Mouse (Mus musculus) megakaryocyte-erythroid progenitor cell, adult 5-6 weeks (primary cell): ENCODE measurements at regions not wholly inside any gene's neighbourhood (a gene's known extent, or its start where the extent isn't known, plus 50 kb on each side); places are given as distances from the start of the nearest gene placed in this dataset.

Source experiments
- ATAC-seq: replicated peaks from 2 replicates; pipeline ENCODE4 v1.8.0; 2016; ENCODE audit warnings: mild to moderate bottlenecking, inconsistent platforms; ENCODE audit not compliant: severe bottlenecking, poor library complexity, low FRiP score, low TSS enrichment

DNA sequence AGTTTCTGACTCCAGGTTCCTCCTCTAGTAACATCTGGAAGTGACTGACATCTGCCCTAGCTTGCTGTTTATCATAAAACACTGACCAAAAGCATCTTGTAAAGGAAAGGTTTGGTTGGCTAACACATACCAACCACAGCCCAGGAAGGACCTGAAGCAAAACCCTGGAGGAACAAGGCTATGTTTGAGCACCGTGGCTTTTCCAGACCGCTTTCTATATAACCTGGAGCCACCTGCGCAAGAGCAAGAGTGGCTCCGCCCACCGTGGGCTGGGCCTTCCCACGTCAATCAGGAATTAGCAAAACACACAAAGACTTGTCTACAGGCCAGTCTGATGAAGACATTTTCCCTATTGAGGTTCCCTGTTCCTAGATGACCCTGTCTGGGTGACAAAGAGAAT lies 177.5 kb upstream of the Dapk1 start:
- ATAC-seq, result no peak

DNA sequence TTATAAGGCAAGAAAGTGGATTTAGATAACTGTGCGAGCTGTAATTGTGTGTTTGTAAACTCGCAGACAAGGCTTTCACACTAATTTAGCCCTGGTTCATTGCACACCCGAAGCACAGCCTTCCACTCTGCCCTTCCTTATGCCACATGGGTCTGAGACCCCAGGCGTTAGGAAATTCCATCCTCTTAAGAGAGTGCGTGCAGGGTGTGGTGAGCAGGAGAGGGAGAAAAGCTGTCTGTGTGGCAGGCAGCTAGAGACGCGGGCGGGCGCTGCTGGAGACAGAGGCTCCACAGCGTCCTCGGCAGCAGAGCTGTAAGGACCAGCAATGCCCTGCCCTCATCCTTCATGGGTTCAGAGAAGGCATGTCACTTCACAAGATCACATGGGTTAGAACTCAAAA lies 176.6 kb upstream of the Dapk1 start:
- ATAC-seq, result no peak

DNA sequence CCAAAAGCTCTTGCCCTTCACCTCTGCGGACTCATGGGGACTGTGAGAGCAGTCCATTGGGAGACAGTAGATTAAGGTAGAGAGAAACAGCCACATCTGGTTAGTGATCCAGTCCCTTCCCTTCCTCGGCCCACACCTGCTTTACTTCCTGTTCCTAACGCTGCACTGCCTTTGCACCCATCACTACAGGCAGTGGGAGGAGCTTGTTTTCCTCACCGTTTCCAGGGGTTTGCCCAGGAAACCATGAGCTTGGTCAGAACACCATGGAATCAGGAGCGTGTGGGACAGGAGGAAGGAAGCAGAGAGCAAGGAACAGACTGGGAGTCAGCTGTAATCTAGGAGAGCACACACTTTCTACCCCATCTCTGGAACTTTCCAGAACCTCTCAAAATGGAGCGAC lies 176.2 kb upstream of the Dapk1 start:
- ATAC-seq, result no peak

DNA sequence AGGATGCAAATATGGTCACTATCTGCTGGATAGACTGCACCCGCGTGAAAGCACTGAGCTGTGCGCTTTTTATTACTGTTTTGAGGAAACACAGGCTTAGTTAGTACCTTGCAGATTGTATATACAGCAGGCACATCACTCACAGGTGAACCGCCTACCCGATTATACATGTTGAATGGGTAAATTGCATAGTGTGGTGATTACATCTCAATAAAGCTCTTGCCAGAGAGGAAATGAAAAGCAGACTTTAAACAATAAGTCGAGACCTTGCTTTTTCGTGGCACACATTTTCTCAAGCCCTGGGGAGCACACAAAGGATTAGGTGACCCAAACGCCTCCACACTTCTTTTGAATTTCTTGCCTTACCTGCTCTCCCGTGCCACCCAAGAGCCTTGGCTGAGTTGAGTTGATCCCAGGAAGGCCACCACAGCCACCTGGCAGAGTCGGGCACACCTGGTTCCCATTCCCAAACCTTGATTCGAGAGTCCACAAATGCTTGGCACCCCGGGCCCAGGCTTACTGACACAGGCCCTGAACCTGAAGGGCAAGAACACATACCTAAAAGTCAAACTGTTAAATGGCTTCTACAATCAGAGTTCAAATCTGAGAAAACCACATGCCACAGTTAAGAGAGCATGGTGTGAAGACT lies 175.4 kb upstream of the Dapk1 start:
- no peak for ATAC-seq

DNA sequence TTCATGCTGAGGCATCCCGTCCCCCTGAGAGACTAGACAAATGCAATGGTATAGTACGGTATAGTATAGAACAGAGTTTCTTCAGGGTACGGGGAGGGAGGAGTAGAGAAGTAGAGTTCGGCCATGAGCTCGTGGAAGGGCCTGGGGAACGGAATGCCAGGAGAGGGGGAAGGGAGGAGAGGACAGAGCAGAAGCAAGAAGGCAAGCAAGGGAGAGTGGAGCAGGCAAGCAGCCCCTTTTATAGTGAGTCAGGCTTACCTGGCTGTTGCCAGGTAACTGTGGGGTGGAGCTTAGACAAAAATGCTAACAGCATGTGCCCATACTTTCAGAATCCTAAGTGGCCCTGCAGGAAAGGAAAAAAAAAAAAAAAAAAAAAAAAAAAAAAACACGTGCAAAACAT lies 174.7 kb upstream of the Dapk1 start:
- no peak for ATAC-seq

DNA sequence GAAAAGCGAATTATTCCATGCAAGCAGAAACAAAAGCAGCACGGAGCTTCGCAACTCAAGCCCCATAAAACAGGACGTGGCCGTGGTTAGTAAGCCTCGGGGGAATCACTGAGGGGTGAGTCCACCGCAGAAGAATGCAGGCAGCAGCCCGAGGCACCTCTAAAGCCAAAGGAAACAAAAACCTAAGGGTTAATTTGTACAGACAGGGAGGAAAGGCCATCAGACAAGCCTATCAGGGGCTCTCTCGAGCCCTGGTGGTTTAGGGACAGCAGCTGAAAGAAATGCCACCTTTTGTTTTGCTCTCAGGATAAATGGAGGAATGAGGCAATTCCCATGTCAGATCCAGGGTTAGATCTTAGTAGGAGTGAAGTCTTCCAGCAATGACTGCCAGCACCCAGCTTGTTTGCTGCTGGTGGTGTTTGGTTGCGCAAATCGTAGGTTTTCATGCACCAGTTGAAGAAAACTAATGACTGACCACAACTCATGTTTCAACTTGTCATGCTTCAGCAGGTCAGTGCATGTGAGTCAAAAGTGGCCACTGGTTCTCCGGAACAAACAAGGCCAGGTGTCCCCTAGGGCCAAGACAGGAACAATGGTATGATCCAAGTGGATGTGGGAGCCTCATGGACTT lies 173.9 kb upstream of the Dapk1 start:
- ATAC-seq, result no peak

DNA sequence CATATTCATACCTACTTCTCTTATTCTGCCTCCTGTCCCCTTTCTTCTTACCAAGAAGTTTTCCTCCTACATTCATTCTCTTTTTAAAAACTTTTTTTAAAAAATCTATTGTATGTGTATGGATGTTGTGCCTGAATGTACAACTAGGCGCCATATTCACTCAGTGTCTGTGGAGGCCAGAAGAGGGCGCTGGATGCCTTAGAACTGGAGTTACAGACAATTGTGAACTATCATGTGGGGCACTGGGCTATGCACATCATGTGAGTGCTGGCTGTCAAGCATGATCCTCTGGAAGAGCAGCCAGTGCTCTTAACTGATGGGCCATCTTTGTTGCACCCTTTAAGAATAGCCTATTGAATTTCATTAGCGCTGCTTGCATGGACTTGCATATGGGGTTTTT lies 172.6 kb upstream of the Dapk1 start:
- 0 out of 2 replicates have a peak, but pooled peaks have one; percentile 55 for ATAC-seq

DNA sequence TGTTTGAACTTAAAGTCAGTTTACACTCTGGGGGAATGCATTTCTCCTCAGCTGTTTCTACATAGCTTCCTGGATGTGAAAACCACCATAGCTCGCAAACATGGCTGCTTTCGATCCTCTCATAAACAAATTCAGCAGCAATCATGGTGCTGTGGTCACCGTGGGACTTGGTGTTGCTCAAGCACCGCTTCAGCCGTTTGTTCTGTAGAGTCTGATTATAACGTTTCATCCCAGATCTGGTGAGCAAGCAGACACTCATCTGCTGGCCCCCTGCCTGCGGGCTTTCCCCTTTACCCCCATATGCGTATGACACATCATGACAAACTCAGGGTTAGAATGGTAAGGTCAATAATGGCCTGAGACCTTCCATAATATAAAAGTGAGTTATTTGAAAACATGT lies 170.3 kb upstream of the Dapk1 start:
- ATAC-seq, result no peak

DNA sequence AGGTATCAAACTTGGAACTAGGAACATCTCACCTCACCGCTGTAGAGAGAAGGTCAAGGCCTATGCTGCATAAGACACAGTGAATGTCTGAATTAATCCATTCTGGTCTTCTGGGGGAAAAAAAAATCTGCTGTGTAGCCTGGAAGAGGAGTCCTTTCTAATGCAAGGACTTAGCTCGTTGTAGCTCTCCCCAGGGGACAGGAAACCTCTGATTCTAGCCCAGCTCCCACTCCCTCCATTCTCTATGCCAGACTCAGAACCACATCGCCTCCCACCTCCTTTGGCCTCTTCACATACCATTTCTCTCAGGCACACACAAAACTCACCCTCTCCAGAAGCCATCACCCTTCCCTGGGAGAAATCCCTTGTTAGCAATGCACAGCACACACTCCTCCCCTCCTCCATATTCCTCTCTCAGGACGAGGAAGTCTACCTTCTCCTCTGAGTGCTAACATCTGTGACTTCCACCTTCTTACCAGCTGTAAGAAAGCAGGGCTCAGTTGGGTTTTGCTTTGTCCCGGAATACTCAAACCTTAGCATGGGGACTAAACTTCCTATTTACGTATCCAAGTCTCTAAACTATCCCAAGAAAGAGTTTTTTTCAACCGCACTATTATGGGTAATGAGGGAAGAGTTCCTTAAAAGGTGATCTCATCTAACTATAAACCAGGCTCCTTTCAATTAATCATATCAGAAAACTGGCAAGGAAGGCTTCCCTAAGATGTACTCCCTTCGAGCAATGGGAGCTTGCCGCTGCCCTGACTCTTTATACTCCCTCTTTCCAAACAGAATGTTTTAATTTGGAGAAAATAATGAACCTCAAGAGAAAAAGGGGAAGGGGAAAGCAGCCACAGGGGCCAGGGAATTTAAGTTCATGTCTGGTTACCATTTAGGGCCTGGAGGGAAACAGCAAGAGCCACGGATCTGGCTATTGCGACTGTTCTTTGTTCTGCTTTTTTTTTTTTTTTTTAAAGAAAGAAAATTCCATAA lies 167.2 kb upstream of the Dapk1 start:
- no peak for ATAC-seq

DNA sequence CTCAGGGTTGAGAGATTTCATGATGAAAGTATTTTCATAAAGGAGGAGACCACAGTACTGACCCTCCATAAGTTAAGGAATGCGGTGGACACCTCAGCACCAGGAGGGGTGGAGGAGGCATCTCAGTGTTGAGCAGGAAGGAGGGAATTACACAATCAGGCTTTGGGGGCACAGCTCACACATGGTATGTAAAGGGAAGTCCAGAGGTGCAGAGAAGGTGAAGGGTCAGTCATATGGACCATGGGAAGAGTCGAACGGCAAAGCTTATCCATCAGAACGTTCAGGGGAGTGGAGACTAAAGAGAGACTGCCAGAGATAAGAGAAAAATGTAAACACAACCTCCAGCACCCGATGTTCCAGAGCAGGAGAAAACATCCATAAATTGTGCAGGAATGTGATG lies 166.4 kb upstream of the Dapk1 start:
- no peak for ATAC-seq

DNA sequence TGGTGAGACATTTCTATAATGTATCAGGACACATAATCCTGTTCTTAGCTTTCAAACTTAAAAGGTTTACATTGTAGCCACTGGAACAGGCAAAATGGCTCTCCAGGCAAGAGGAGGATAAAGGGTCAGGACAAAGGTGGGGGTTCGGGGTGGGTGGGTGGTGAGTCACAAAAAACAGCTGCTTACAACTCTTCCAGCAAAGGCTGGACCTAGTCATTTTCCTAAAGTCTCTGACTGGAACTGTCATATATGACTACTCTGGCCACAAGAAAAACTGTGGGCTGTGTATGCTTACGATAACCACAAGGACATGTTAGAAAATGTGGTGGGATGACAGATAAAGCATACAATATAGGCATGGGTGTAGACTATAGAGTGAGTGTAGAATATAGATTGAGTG lies 163.6 kb upstream of the Dapk1 start:
- ATAC-seq, result no peak

DNA sequence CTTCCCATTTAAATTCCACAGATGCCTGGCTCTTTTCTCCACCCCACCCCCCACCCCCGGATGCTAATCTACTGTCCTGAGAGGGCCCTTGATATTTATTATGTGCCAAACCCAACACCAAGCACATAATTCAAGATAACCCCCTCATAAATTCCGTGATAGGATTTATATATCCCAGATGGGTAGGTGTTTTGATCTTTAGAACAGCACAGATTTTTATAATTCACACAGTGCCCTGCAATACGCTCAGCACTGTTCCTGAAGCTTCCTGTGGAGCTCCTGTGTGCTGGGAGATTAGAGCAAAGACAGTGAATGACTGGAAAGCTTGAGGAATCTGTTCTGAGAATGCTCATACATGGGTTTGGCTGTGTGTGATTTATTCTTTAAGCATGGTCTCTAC lies 161.2 kb upstream of the Dapk1 start:
- no peak for ATAC-seq

DNA sequence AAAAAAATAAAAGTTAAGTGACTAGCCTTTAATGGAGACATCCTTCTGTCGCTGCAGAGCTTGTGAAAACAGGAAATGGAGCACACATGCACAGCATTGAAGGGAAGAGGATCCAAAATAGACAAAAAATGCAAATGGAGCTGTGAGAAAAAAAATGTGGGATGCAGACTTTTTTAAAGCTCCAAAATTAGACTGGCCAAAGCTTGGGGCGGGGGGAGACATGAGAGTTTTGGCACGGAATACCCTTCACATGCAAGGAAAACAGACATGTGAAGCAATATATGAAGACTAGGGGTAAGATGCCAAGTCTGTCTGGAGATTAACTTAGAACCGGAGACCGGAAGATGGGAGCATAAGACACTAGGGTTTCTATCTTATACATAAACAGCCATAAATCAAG lies 156.6 kb upstream of the Dapk1 start:
- no peak for ATAC-seq

DNA sequence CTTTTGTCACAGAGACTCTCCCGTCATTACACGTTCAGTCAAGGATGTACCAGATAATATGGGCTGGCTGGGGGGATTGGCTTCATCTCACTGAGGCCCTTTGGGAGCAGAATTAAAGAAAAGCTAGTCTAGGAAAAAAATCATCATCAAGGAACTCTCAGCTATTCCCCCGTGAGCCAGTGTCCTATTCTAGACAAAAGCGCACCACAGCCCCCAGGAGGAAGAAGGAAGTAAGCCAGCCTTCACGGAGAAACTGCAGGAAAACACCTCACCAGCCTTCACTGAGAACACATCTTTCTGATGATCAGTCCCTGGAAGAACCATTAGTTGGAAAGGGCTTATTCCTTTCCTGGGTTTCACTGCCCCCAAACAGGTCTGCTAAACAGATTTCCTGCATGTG lies 154.8 kb upstream of the Dapk1 start:
- ATAC-seq, result no peak

DNA sequence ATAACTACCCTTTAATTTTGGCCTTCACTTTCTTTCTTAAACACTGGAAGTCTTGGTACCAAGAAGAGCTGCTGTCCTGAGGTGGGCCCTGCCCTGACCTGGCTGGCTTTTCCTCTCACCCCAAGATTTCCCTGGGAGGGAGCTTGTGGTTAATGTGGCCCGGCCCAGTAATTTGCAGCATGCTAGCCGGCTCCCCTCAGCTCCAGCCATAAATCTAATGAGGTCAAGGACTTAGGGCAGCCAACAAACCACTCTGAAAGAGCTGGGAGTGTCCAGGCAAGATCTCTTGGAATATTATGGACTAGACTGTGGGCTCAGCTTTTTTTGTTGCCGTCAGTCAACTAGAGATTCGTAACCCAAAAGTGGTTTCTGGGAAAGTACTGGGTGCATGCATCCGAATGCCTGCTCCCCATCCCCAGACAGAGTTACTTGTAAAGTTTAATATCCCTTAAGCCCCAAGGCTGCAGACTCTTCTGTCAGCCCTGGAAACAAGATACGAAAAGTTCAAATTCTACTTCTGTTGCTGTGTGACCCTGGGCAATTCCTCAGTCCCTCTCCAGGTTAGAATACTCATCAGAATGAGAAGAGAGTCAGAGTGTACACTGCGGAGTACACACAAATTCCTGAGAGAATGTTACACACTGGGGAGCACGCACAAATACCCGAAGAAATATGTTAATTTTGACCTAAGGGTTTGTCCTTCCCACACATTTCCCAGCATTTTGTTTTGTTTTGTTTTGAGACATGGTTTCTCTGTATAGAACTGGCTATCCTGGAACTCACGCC lies 150.8 kb upstream of the Dapk1 start:
- ATAC-seq, result no peak

DNA sequence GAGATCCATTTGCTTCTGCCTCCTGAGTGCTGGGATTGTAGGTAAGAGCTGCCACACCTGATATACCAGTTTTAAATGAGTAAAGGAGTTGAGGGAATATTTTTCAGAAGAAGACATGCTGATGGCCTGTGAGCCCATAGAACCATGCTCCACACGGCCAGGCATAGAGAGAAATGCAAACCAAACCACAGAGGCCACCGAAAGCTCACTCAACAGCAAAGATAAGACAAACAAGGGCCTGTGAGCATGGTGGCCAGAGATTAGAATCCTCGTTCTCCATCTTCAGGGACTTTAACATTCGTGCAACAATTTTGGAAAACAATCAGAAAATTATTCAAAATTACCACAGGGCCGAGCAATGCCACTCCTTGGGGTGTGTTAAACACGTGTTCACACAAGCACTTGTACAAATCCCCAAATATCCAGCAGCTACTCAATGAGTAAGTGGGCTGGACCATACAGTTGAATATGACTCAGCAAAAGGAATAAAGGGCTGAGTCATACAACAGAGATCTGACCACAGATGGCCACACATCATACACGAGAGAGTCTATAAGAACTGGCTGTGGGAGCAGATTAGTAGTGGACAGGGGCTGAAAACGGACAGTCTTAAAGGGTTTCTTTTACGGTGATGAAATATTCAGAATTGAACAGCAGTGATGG lies 147.8 kb upstream of the Dapk1 start:
- ATAC-seq, result peak; percentile 45; the same call in 1 of the 2 replicates

DNA sequence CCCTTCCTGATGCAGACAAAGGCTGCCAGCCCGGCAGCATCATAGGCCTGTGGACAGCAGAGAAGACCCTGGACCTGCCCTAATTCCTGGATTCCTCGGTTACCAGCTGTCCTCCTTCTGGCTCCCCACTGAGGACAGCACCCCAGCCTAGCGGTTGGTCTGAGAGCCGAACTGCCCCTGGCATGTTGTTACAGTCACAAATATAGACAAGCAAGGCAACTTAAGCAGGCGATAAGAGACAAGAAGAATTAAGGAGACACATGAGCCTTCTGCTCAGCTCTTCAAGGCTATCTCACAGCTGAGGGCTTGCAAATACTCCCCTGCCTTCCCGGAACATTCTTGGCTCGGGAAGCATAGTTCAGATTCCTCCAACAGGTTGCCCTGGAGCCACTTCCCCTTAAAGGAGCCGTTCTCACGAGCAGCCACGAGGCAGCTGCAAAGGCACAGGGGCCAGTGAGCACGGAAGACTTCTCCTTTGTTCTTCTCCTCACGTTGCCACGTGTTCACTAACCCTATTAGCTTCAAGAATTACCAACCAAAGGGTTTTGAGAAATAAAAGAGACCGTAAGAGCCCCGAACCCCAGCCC lies 146.6 kb upstream of the Dapk1 start:
- no peak for ATAC-seq

DNA sequence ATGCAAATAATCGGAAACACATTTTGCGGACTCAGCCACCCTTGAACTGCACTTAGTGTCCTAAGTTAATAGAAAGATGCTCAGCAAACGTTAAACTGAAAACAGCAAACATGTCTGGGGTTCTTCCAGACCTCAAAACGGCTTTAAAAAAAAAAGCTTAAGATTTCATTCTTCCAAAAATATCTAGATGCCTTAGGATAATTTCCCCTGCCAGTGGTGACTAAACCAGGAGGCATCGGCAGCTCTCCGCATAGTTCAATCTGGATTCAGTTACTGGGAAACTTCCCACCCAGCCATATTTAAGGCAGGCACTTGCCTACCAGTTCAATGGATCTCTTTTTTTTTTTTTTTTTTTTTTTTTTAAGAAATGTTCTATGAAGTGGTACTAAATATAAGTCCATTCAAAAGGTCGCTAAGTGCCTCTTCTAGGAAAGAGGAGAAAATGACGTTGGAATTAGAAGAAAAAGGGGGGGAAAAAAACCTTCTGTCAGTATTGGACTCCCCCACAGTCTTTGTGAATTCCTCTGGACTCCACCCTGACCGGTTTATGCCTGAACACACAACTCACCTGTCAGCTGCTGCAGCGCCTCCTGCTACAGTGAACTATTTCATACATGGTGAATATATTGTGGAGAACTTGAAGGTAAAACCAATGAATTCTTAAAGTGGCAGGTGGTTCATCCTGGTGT lies 145.7 kb upstream of the Dapk1 start:
- no peak for ATAC-seq
